Mouse (Mus musculus): ENCODE data around the gene Fgd3.

- TF ChIP-seq ZNF384 (IDR thresholded peaks at IDR 0.05; ENCODE audit: low read depth, low read length), result no peak
- TF ChIP-seq TCF12 (IDR thresholded peaks at IDR 0.05; ENCODE audit: low read depth, low read length), result no peak
- TF ChIP-seq POLR2A (IDR thresholded peaks at IDR 0.05; ENCODE audit: low read depth, low read length), result no peak
- TF ChIP-seq CTCF (conservative IDR thresholded peaks at IDR 0.05 in 1 of 2, IDR thresholded peaks at IDR 0.05 in 1 of 2; ENCODE audit: low read depth in 2 of 2, low read length in 2 of 2), result no peak
- TF ChIP-seq SMC3 (IDR thresholded peaks at IDR 0.05; ENCODE audit: low read depth, low read length), result no peak
- no peak for TF ChIP-seq ELF1 (IDR thresholded peaks at IDR 0.05; ENCODE audit: low read depth, low read length)
- no peak for TF ChIP-seq JUND (conservative IDR thresholded peaks at IDR 0.05; ENCODE audit: low read depth, low read length)
- TF ChIP-seq MAX (IDR thresholded peaks at IDR 0.05; ENCODE audit: low read length), result no peak
These were observed 403 bp upstream of the Fgd3 start for GRCm38 (mm10) chr13:49320514-49320913.
